Mouse (Mus musculus): ENCODE measurements around the gene Slc25a44. TPM values are rescaled to one million over a fixed set of nuclear protein-coding genes. Genes with fewer than 3 reads are reported as not detected.

Gene Slc25a44
- polyA plus RNA-seq, 1 experiment from 2014 or later: 24.9 TPM

Small RNA genes lying within 50 kb of the gene (microRNA-seq; reads per million reads assigned to microRNA genes)
- not detected for gene Mir7011

Other genes starting within 250 kb of the Slc25a44 start
- gene Rhbg, start 170.4 kb downstream of the Slc25a44 start, polyA plus RNA-seq (2016; fragmentation: Nextera tagmentation; extraction: Ambion mirVana): 0.23 and 0.25 TPM in 2 replicates
- gene Gm38392, start 137.9 kb downstream of the Slc25a44 start, polyA plus RNA-seq (2016; fragmentation: Nextera tagmentation; extraction: Ambion mirVana): 0.22 TPM in 1 of 2 replicates, not detected in the other
- 10.1 and 11.2 TPM in 2 replicates for gene Tsacc, start 128.1 kb downstream of the Slc25a44 start, polyA plus RNA-seq (2016; fragmentation: Nextera tagmentation; extraction: Ambion mirVana)
- 523 and 555 TPM in 2 replicates for gene Cct3, start 128.0 kb downstream of the Slc25a44 start, polyA plus RNA-seq (2016; fragmentation: Nextera tagmentation; extraction: Ambion mirVana)
- gene Glmp, start 100.1 kb downstream of the Slc25a44 start, polyA plus RNA-seq (2016; fragmentation: Nextera tagmentation; extraction: Ambion mirVana): 142 and 145 TPM in 2 replicates
- 1.7 and 2.1 TPM in 2 replicates for gene Tmem79, start 89.0 kb downstream of the Slc25a44 start, polyA plus RNA-seq (2016; fragmentation: Nextera tagmentation; extraction: Ambion mirVana)
- gene Smg5, start 88.9 kb downstream of the Slc25a44 start, polyA plus RNA-seq (2016; fragmentation: Nextera tagmentation; extraction: Ambion mirVana): 83.3 and 83.8 TPM in 2 replicates
- gene Paqr6, start 60.6 kb downstream of the Slc25a44 start, polyA plus RNA-seq (2016; fragmentation: Nextera tagmentation; extraction: Ambion mirVana): 2.2 and 2.8 TPM in 2 replicates
- not detected in 2 replicates for gene Bglap3, start 52.4 kb downstream of the Slc25a44 start, polyA plus RNA-seq (2016; fragmentation: Nextera tagmentation; extraction: Ambion mirVana)
- gene Bglap2, start 46.4 kb downstream of the Slc25a44 start, polyA plus RNA-seq (2016; fragmentation: Nextera tagmentation; extraction: Ambion mirVana): not detected in 2 replicates
- not detected in 2 replicates for gene Bglap, start 40.7 kb downstream of the Slc25a44 start, polyA plus RNA-seq (2016; fragmentation: Nextera tagmentation; extraction: Ambion mirVana)
- gene Pmf1, start 14.8 kb downstream of the Slc25a44 start, polyA plus RNA-seq (2016; fragmentation: Nextera tagmentation; extraction: Ambion mirVana): 73.3 and 82.3 TPM in 2 replicates
- 17.1 and 18.4 TPM in 2 replicates for gene Sema4a, start 36.0 kb upstream of the Slc25a44 start, polyA plus RNA-seq (2016; fragmentation: Nextera tagmentation; extraction: Ambion mirVana)
- gene Lmna, start 84.8 kb upstream of the Slc25a44 start, polyA plus RNA-seq (2016; fragmentation: Nextera tagmentation; extraction: Ambion mirVana): 48.9 and 61.6 TPM in 2 replicates
- gene Mex3a, start 107.3 kb upstream of the Slc25a44 start, polyA plus RNA-seq (2016; fragmentation: Nextera tagmentation; extraction: Ambion mirVana): 44.2 and 44.5 TPM in 2 replicates
- 1.5 and 2.4 TPM in 2 replicates for gene Rab25, start 123.2 kb upstream of the Slc25a44 start, polyA plus RNA-seq (2016; fragmentation: Nextera tagmentation; extraction: Ambion mirVana)
- gene Lamtor2, start 127.9 kb upstream of the Slc25a44 start, polyA plus RNA-seq (2016; fragmentation: Nextera tagmentation; extraction: Ambion mirVana): 124 and 140 TPM in 2 replicates
- gene Ubqln4, start 128.6 kb upstream of the Slc25a44 start, polyA plus RNA-seq (2016; fragmentation: Nextera tagmentation; extraction: Ambion mirVana): 59.4 and 60.7 TPM in 2 replicates
- gene Ssr2, start 150.7 kb upstream of the Slc25a44 start, polyA plus RNA-seq (2016; fragmentation: Nextera tagmentation; extraction: Ambion mirVana): 152 and 155 TPM in 2 replicates
- gene Arhgef2, start 180.8 kb upstream of the Slc25a44 start, polyA plus RNA-seq (2016; fragmentation: Nextera tagmentation; extraction: Ambion mirVana): 171 and 179 TPM in 2 replicates
- not detected in 2 replicates for gene Rxfp4, start 228.0 kb upstream of the Slc25a44 start, polyA plus RNA-seq (2016; fragmentation: Nextera tagmentation; extraction: Ambion mirVana)

All from hindbrain, embryonic 12.5 days (tissue).